Mouse (Mus musculus): ENCODE results near the gene Add3. TPM values are rescaled to one million over a fixed set of nuclear protein-coding genes. Genes with fewer than 3 reads are reported as not detected.

Gene Add3
- total and polyA plus RNA-seq, 2 experiments from 2014 or later: 51.9 to 54.6 TPM

GRCm38 (mm10) chr19:53145075-53145474 lies 4.8 kb downstream of the Add3 start:
- Histone ChIP-seq H3K36me3 (ENCODE audit: insufficient read depth, low read length) (no peaks in the 10 kb centered on the region), H3K4me2 (ENCODE audit: low read depth, low read length, poor library complexity, severe bottlenecking) (no peak overlapping the region), H3K27ac (ENCODE audit: low read depth, low read length) (no peak overlapping the region), H3K9me3 (ENCODE audit: low read length) (no peaks in the 10 kb centered on the region), H3K4me1 (ENCODE audit: insufficient read depth, low read length) (peaks cover 4% of the 10 kb centered on the region; the same call in 1 of the 2 replicates), H3K4me3 (ENCODE audit: low read depth, low read length) (no peak overlapping the region), H3K9ac (replicated peaks; ENCODE audit: low read length, poor library complexity, severe bottlenecking) (no peak overlapping the region), H3K27me3 (ENCODE audit: insufficient read depth, low read length) (no peaks in the 10 kb centered on the region)
- TF ChIP-seq CTCF (IDR thresholded peaks at IDR 0.05): no peak
- DNase-seq (ENCODE audit: low spot score) (no peak), ATAC-seq (ENCODE audit: low FRiP score) (no peak)
- 23% methylated on average over 2 of the region's 2 CpGs for WGBS

GRCm38 (mm10) chr19:53149381-53149780 lies 9.1 kb downstream of the Add3 start:
- Histone ChIP-seq H3K9ac (replicated peaks; ENCODE audit: low read length, poor library complexity, severe bottlenecking) (no peak overlapping the region), H3K4me2 (ENCODE audit: low read depth, low read length, poor library complexity, severe bottlenecking) (no peak overlapping the region), H3K27me3 (ENCODE audit: insufficient read depth, low read length) (no peaks in the 10 kb centered on the region), H3K9me3 (ENCODE audit: low read length) (no peaks in the 10 kb centered on the region), H3K4me1 (ENCODE audit: insufficient read depth, low read length) (no peaks in the 10 kb centered on the region), H3K4me3 (ENCODE audit: low read depth, low read length) (no peak overlapping the region), H3K36me3 (ENCODE audit: insufficient read depth, low read length) (no peaks in the 10 kb centered on the region), H3K27ac (ENCODE audit: low read depth, low read length) (no peak overlapping the region)
- no peak for DNase-seq (ENCODE audit: low spot score)
- no peak for ATAC-seq (ENCODE audit: low FRiP score)
- WGBS: 19% methylated on average over 3 of the region's 3 CpGs
- TF ChIP-seq CTCF (IDR thresholded peaks at IDR 0.05): no peak

- no peak overlapping the region for H3K4me3 ChIP-seq (ENCODE audit: low read depth, low read length)
- DNase-seq (ENCODE audit: low spot score) (no peak), ATAC-seq (ENCODE audit: low FRiP score) (no peak)
- H3K27me3 ChIP-seq (ENCODE audit: insufficient read depth, low read length): no peaks in the 10 kb centered on the region
- H3K4me1 ChIP-seq (ENCODE audit: insufficient read depth, low read length): no peaks in the 10 kb centered on the region
- no peaks in the 10 kb centered on the region for H3K9me3 ChIP-seq (ENCODE audit: low read length)
- WGBS: 83% methylated on average over 4 of the region's 4 CpGs
- H3K4me2 ChIP-seq (ENCODE audit: low read depth, low read length, poor library complexity, severe bottlenecking): no peak overlapping the region
- no peak overlapping the region for H3K9ac ChIP-seq (replicated peaks; ENCODE audit: low read length, poor library complexity, severe bottlenecking)
- no peak overlapping the region for H3K27ac ChIP-seq (ENCODE audit: low read depth, low read length)
- no peaks in the 10 kb centered on the region for H3K36me3 ChIP-seq (ENCODE audit: insufficient read depth, low read length)
- no peak for TF ChIP-seq CTCF (IDR thresholded peaks at IDR 0.05)
Observed at GRCm38 (mm10) chr19:53152451-53152850, 12.2 kb downstream of the Add3 start.

GRCm38 (mm10) chr19:53153096-53153495 lies 12.9 kb downstream of the Add3 start:
- no peak for ATAC-seq (ENCODE audit: low FRiP score)
- H3K4me3 ChIP-seq (ENCODE audit: low read depth, low read length): no peak overlapping the region
- H3K9me3 ChIP-seq (ENCODE audit: low read length): no peaks in the 10 kb centered on the region
- H3K36me3 ChIP-seq (ENCODE audit: insufficient read depth, low read length): no peaks in the 10 kb centered on the region
- H3K4me1 ChIP-seq (ENCODE audit: insufficient read depth, low read length): no peaks in the 10 kb centered on the region
- DNase-seq (ENCODE audit: low spot score): no peak
- H3K9ac ChIP-seq (replicated peaks; ENCODE audit: low read length, poor library complexity, severe bottlenecking): no peak overlapping the region
- TF ChIP-seq CTCF (IDR thresholded peaks at IDR 0.05): no peak
- H3K4me2 ChIP-seq (ENCODE audit: low read depth, low read length, poor library complexity, severe bottlenecking): no peak overlapping the region
- no peaks in the 10 kb centered on the region for H3K27me3 ChIP-seq (ENCODE audit: insufficient read depth, low read length)
- H3K27ac ChIP-seq (ENCODE audit: low read depth, low read length): no peak overlapping the region
- WGBS: 77% methylated on average over 4 of the region's 4 CpGs

- no peaks in the 10 kb centered on the region for H3K4me1 ChIP-seq (ENCODE audit: insufficient read depth, low read length)
- no peak overlapping the region for H3K27ac ChIP-seq (ENCODE audit: low read depth, low read length)
- no peaks in the 10 kb centered on the region for H3K9me3 ChIP-seq (ENCODE audit: low read length)
- H3K4me2 ChIP-seq (ENCODE audit: low read depth, low read length, poor library complexity, severe bottlenecking): no peak overlapping the region
- TF ChIP-seq CTCF (IDR thresholded peaks at IDR 0.05): no peak
- no peaks in the 10 kb centered on the region for H3K36me3 ChIP-seq (ENCODE audit: insufficient read depth, low read length)
- 83% methylated on average over 3 of the region's 3 CpGs for WGBS
- no peak for ATAC-seq (ENCODE audit: low FRiP score)
- no peaks in the 10 kb centered on the region for H3K27me3 ChIP-seq (ENCODE audit: insufficient read depth, low read length)
- no peak for DNase-seq (ENCODE audit: low spot score)
- H3K9ac ChIP-seq (replicated peaks; ENCODE audit: low read length, poor library complexity, severe bottlenecking): no peak overlapping the region
- H3K4me3 ChIP-seq (ENCODE audit: low read depth, low read length): no peak overlapping the region
Observed at GRCm38 (mm10) chr19:53154156-53154555, 13.9 kb downstream of the Add3 start.

GRCm38 (mm10) chr19:53156361-53156760 lies 16.1 kb downstream of the Add3 start:
- Histone ChIP-seq H3K27ac (ENCODE audit: low read depth, low read length) (no peak overlapping the region), H3K4me3 (ENCODE audit: low read depth, low read length) (no peak overlapping the region), H3K4me2 (ENCODE audit: low read depth, low read length, poor library complexity, severe bottlenecking) (no peak overlapping the region), H3K4me1 (ENCODE audit: insufficient read depth, low read length) (no peaks in the 10 kb centered on the region), H3K9me3 (ENCODE audit: low read length) (no peaks in the 10 kb centered on the region), H3K27me3 (ENCODE audit: insufficient read depth, low read length) (no peaks in the 10 kb centered on the region), H3K9ac (replicated peaks; ENCODE audit: low read length, poor library complexity, severe bottlenecking) (no peak overlapping the region), H3K36me3 (ENCODE audit: insufficient read depth, low read length) (no peaks in the 10 kb centered on the region)
- DNase-seq (ENCODE audit: low spot score): no peak
- 93% methylated on average over 3 of the region's 3 CpGs for WGBS
- TF ChIP-seq CTCF (IDR thresholded peaks at IDR 0.05): no peak
- no peak for ATAC-seq (ENCODE audit: low FRiP score)

Data from midbrain, postnatal 0 days (tissue).